Mouse (Mus musculus) heart, postnatal 14 days (tissue): ENCODE measurements at regions not wholly inside any gene's neighbourhood (a gene's known extent, or its start where the extent isn't known, plus 50 kb on each side); places are given as distances from the start of the nearest gene placed in this dataset.

Experiments
- DNase-seq, 2 experiments: peaks; one replicate each; pipeline ENCODE4 v3.0.0; 2021 to 2022
- intact Hi-C: fragments of 180-260 bp; cut with DNase I; formaldehyde crosslinking; loops from one replicate; pipeline ENCODE4 v1.15.1; 2025

DNA sequence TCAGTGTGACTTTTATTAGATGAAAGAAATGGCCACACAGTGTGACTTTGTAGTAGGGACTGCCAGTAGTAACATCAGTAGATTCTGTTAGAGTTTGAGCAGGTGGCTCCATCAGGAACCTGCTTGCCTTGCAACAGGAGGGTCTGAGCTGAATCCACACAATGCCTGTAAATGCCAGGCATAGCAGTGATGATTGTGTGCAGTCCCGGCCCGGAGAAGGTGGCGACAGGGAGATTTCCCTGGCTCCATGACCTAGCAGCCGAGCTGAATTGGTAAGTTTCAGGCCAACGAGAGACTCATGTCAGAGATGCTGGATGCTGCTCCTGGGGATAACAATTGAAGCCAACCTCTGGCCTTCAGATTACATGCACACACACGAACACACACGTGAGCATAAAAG is 102.8 kb upstream of the Tbl1xr1 start:
- DNase-seq = no peak
- intact Hi-C loops = no loop called here

DNA sequence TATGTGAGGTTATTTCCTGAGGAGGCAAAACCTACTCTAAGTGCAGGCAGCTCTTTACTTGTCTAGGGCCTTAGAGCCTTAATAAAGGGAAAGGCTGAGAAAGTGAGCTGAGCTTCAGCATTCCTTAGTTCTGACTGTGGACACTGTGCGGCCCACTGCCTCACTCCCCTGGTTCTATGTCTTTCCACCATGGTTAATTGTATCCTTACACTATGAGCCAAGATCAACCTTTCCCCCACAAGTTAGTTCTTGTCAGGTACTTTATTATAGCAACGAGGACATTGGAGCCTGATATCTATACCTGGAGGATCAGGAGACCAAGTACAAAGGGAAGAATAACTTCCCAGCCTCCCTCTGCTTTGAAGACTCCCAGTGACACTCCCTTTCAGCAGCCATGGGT is 101.7 kb upstream of the Tbl1xr1 start:
- intact Hi-C loops = no loop called here
- DNase-seq = no peak

DNA sequence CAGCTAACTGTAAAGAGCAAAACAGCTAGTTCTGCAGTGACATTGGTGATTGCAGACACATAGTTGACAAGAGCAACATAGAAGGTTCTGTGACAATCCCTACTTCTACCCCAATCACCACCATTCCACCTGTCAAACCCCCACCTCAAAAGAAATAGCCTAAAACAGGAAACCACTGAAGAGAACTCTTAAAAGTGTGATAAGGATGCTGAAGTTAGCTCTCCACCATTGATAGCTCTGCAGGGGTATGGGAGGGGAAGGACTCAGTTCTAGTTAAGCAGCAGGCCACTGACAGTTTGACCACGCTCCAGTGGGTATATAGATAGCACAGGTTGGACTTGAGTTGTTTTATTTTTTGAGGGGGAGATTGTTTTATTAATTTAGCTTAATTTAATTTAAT is 98.7 kb upstream of the Tbl1xr1 start:
- intact Hi-C loops = no loop called here
- no peak for DNase-seq

DNA sequence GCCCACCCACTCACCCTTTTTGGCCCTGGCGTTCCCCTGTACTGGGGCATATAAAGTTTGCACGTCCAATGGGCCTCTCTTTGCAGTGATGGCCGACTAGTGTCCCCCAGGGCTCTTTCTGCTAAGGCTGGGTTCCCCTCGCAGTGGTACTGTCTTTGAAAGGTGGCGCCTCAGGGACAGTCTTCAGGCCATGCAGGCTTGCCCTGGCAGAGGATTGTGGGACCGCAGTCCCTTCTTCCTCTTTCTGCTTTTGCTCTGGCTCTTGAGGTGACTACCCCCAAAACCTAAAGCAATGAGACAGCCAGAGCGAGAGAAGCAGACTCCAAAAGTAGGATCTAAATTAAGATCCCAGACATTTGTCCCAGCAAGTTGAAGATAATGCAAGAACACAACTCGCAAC is 93.5 kb upstream of the Tbl1xr1 start:
- intact Hi-C loops = no loop called here
- DNase-seq = no peak

DNA sequence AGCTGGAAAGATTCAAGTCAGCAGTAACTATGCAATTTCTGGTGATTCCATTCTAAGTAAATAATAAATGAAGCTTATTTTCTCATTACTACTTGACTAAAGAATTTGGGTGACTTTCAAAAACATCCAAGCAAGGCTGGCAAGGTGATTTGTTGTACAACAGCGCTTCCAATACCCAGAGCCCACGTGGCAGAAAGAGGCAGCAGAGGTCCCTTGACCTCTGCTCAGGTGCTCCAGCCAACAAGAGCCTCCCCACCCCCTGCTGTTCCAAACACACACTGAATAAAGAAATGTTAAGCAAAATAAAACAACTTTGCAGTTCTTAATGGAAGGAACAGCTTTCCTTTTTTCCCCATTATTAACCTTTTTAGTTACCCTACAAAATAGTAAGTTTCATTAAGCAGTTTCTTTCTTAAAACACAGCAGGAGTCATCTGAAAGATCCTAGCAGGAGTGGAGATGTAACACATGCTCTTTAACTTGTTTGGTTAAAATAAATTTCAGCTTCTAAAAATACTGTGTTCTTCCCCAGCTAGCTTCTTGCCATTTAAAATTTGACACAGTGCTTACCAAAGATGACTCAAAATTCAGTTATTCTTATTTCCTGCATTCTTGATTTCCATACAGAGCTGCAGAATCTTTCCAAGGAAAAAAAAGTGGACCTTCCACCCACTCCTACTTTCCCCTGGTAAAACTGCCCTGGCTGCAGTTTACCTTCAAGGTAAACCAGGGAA is 92.3 kb upstream of the Tbl1xr1 start:
- DNase-seq = no peak
- intact Hi-C loops = no loop called here

DNA sequence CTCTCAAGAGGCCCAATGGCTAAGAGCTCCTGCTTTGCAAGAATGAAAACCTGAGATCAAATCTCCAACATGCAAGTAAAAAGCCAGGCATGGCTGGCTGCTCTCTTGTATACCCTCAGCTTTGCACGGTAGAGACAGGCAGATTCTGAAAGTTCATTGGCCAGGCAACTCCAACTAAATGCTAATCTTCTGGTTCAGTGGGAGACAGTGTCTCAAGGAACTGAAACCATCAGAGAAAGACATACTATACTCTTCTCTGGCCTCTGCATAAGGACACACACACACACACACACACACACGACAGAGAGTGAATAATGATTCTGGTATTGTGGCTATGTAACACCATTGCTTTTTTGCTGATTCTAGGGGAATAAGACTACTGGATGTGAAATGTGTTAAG is 91.6 kb upstream of the Tbl1xr1 start:
- DNase-seq = no peak
- intact Hi-C loops = loop anchor here (5.0 kb wide), 1 partner anchor 48 kb away; no protein-coding TSS in a partner anchor

DNA sequence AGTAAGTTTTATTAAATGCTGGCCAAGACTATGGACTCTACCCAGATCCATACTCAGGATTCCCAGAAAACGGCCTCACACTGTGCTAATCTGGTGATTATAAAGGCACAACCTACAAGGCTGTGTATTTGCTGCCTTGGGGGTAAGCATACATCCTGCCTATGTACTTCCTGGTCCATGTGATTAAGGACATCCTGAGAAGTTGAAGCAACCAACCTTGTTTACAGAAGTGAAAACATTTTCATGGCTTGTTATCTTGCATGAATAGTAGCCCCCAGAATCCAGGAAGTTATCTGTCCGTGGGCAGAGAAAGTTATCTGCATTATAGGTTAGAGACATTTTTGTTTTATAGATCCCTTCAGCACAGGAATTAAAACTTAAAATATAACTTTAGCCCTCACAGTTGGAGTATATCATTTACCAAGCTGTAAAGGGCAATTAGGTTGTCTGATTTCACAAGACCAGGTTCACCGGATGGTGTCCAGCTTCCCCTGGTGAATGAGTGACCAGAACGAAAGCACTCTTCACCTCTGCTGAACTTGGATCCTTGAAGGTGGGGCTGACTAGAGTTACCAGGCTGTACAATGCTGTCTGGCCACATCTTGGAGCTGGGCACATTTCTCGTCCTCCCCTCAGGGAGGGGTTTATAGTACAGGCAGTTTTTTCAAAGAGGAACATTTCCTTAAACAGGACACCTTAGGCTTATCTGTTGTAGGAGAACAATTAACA is 90.1 kb upstream of the Tbl1xr1 start:
- intact Hi-C loops = loop anchor here (2.0 to 5.0 kb wide), 2 partner anchors 49 to 90 kb away; partner anchors contain the start of gene Tbl1xr1
- DNase-seq = no peak

DNA sequence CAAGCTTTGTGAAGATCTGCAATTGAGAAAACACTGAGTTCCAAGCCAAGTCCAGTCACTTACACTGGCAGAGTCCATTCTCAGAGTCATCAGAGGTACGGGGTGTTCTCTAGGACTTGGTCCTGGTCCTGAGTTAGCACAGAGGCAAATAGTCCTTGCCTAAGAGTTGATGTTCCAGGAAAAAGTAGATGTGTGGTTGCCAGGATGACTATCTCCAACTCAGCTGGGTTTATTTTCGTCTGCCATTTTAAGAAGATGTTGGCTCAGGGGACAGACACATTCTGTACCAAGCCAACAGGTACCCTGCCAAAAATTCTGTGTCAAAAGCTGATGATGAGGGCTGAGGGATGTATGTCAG is 89.6 kb upstream of the Tbl1xr1 start:
- DNase-seq = peak in 1 of 2 experiments; percentile 32
- intact Hi-C loops = loop anchor here (2.0 to 5.0 kb wide), 2 partner anchors 50 to 90 kb away; partner anchors contain the start of gene Tbl1xr1

DNA sequence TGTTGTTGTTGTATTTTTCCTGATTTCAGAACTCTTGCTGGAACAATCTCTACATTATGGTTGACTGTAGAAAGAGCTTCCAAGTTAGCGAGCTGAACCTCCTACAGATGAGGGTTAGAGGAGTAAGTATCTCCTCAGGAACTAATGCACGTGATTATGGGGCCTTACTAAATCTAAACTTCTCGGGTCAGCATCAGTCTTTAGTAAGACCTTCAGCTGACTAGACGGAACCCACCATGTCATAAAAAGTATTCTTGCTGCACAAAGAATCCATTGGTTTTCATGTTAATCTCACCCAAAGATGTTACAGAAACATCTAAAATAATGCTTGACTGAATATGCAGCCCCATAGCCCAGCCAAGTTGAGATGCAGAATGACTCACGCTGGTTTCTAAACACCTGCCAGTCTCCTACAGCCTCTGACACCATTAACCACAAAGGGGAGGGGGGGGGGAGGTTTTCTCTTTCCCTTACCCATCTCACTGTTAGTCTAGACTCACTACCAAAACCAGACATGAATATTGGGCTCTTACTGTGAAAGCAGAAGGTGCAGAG is 88.9 kb upstream of the Tbl1xr1 start:
- intact Hi-C loops = loop anchor here (2.0 to 5.0 kb wide), 2 partner anchors 50 to 89 kb away; partner anchors contain the start of gene Tbl1xr1
- DNase-seq = no peak

DNA sequence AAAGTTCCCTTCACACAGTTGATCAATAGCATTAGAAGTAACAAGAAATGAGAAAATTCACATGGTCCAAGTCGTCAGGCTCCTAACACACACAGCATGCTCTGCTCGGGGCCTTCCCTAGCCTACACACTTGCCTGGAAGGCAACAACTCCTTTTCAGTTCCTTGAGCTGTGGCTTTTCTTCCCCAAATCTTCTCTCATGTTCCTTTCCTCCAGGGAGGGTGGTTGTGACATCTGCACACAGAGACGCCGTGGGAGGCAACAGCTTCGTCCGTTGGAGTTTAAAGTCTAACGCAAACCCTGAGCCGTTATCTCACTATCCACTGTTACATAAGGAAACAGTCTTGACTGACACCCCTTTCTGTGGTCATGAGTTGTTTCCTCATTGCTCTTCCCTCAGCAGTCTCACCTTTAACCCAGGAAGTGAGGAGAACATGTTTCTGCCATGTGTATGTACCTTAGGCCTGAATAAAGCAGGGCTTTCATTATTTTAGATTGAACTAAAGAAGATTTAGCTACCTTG is 88.4 kb upstream of the Tbl1xr1 start:
- intact Hi-C loops = loop anchor here (5.0 kb wide), 1 partner anchor 51 kb away; no protein-coding TSS in a partner anchor
- DNase-seq = no peak

DNA sequence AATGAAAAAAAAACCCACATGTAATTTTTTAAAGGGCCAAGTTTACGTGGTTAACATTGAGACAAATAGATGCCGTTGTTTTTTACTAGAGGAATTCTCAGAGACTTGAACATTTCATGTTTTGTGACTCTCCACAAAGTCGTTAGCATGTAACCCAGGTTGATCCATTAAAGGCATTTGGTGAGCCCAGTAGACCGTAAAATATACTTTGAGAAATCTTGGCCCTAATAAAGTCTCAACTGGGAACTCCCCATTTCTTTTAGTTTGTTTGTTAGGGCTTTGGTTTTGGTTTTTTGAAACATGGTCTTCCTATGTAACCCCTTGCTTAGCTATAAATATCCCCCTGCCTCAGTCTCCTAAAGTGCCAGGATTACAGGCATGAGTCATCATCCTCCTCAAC is 85.9 kb upstream of the Tbl1xr1 start:
- intact Hi-C loops = no loop called here
- no peak for DNase-seq

DNA sequence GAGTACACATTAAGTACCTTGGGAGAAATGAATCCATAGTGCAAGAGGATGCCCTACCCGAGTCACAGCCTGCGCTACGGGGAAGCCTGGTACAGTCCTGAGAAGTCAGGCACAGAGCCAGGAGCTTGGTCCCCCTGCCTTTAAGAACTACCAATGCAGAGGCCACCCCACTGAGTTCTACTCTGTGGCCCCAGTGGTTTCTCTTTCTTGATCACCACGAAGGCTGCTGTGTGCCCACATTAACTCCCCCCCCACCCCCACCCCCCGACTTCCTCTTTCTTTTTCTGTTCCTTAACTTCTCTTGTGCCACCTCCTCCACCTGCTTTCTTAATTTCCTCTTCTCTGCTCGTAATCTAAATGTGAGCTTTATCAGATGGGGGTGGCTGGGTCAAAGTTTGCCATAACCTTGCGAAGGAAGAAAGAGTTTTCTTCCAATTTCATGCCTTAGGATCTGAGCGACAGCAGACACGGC is 84.7 kb upstream of the Tbl1xr1 start:
- DNase-seq = no peak
- intact Hi-C loops = no loop called here

DNA sequence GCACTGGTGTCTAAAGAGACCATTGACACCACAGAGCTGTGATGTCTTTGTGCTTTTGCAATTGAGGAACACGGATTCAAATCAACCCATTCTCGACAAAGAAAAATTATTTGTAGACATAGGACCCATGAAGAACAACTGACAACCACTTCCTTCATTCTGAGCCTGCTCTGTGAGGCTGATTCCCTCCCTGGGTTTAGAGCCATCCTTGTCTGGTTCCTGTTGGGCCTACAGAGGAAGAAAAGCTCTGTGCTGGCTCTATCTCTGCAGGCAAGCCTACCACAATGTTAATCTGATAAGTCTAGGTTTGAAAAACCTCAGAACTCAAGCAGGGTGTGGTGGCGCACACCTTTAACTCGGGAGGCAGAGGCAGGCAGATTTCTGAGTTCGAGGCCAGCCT is 84.2 kb upstream of the Tbl1xr1 start:
- DNase-seq = no peak
- intact Hi-C loops = no loop called here

DNA sequence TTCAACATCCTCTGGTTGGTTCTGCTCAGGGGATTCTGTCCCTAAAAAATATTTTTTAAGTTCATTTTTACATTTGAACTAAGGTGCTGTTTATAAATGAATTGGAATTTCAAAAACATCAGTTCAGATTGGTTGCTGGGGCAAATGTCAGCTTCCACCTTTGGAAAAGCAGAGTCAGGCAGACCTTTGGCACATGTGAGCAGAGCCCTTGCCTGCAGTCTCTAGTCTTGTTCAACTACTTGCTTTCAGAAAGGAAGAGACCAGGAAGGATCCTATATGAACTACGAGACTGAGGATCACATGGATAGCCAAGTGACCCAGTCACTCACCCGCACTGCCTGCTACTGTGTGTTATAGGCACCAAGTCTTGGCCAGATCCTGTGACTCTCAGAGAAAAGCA is 82.5 kb upstream of the Tbl1xr1 start:
- no peak for DNase-seq
- intact Hi-C loops = no loop called here

DNA sequence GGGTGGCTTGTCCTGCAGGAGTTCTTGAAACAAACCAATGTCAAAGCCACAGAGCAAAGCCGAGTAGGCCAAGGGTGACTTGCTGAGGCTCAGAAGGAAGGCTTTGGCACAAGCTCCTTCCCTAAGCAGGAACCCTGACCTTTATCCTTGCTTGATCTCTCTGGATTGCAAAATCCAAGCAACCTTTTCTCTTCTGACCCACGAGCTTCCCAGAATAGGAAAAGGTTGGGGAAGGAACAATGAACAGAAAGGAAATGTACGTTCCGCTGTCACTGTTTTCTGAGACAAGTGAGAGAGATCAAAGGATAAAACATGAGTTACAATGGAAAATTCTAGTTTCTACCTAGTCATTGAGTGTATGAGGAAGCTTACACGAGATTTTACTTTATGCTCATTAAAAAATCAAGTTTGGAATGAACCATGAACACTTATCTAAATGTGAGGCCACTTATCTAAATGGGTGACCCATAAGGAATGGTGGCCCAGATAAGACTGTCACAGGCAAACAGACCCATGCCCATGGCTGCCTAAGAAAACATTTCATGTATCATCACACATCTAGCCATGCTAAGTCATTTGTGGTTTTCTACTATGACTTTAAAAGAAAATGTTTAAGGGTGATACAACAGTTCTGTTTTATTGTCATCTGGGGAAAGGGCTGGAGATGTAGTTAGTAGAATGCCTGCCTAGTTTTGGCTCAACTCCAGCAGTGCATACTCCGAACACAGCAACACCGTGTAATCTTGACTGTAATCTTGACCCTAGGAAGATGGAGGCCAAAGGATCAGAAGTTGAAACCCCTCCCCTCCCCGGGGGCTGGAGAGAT is 80.7 kb upstream of the Tbl1xr1 start:
- no peak for DNase-seq
- intact Hi-C loops = no loop called here

DNA sequence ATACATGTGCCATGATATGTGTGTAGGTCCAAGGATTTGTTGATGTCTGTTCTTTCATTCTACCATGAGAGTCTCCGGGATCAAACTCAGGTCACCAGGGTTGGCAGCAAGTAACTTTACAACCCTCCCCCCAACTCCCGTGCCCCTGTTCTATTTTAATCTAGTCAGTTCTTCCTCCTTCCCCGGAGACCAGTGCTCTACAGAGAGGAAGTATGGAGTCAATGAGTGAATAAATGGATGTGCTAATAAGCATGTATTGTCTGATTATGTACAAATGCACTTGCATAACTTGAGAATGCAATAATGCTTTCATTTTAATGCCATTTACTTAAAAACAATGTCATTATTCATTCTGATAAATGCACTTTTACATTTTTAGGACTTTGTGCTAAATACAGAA is 79.1 kb upstream of the Tbl1xr1 start:
- no peak for DNase-seq
- intact Hi-C loops = no loop called here

DNA sequence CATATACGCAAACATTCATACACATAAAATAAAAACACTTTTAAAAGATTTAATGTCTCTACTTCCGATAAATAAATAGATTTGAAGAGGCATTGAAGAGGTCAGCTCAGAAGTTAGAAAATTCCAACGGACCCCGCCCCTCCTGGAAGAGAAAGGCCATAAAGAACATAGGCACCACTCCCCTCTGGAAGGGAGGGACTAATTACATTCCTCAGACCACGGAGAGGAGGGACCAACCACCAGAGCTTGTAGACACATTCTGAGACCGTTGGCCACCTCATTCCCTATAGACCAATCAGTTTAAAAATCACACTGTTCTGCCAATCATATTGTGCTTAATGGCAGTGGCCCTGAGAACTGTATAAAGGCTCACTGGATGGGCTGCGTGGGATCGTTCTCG is 71.0 kb upstream of the Tbl1xr1 start:
- intact Hi-C loops = loop anchor here (5.0 kb wide), 1 partner anchor 67 kb away; no protein-coding TSS in a partner anchor
- no peak for DNase-seq

DNA sequence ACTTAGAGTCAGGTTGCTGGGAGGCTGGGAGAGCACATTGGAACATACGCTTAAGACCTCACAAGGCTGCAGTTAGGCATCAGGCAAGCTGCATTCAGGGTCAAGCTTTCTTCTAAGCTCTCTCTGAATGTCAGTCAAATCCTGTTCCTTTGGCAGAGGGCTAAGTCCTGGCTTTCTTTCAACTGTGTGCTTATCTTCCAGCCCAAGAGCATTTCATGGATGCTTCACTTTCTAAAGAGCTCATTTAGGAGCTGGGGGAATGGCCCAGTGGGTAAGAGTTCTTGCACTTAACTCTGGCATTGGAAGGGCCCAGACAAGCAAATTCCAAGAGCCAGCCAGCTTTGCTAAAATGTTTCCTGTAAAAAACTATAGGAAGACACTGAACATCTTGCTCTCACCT is 70.3 kb upstream of the Tbl1xr1 start:
- DNase-seq = peak; percentile 20 to 62
- intact Hi-C loops = loop anchor here (5.0 kb wide), 1 partner anchor 66 kb away; no protein-coding TSS in a partner anchor

DNA sequence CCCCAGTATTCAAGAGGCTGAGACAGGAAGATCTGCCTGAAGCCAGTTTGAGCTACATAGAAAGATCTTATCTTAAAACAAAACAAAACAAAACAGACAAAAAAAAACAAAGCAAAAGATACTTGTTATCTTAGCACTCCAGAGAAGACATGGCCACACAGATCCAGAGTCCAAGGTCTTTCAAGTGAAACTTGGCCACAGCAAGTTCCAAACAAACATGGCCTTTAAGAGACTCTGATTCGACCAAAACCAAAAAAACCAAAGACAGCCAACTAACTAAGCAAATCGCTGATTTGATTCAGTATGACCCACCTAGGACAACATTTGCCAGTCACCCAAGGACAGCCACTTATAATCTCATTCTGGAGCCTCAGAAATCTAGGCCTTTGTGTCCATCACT is 69.8 kb upstream of the Tbl1xr1 start:
- intact Hi-C loops = loop anchor here (5.0 kb wide), 1 partner anchor 66 kb away; no protein-coding TSS in a partner anchor
- DNase-seq = no peak

DNA sequence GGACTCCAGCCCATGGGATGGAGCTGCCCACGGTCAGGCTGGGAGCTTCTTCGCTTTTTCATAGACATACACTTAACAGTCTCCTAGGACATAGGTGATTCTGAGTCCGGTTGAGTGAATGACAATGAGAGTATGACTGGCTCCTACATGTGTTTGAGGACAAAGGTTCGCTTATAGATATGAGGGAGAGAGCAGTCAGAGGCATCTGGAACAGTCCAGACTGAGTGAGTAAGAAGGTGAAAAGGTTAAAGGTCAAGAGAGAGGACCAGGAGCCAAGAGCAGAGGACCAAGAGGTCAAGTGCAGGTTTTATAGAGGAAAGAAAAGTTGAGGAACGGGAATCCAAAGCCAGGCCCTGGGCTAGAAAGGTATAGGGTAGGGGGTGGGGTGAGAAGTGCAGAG is 68.7 kb upstream of the Tbl1xr1 start:
- intact Hi-C loops = loop anchor here (5.0 kb wide), 1 partner anchor 65 kb away; no protein-coding TSS in a partner anchor
- DNase-seq = no peak
